Mouse (Mus musculus) ES-Bruce4 (cell line): ENCODE measurements around the gene Lgmn.

Source experiments
- CTCF ChIP-seq: IDR thresholded peaks from one replicate; pipeline ENCODE4 v1.8.1; 2011; ENCODE audit warnings: low read depth, low read length
- POLR2A ChIP-seq: IDR thresholded peaks from one replicate; pipeline ENCODE4 v1.8.1; 2011; ENCODE audit warnings: low read length; ENCODE audit not compliant: insufficient read depth

- TF ChIP-seq CTCF: no peak
- no peak for TF ChIP-seq POLR2A
Observed at GRCm38 (mm10) chr12:102420168-102420890, 19.3 kb downstream of the Lgmn start.
